Mouse (Mus musculus) heart, embryonic 12.5 days (tissue): ENCODE results near the gene Vps39. TPM values are rescaled to one million over a fixed set of nuclear protein-coding genes. Genes with fewer than 3 reads are reported as not detected.

Experiments used
- ATAC-seq: fragments of 200-750 bp; cut with Nextera tagmentation; 2 replicates; pipeline ENCODE4 v1.8.0; 2017; ENCODE audit warnings: moderate TSS enrichment, moderate library complexity; ENCODE audit not compliant: insufficient number of reproducible peaks, low FRiP score
- H3K27ac ChIP-seq: fragments of 300-500 bp; sonication (generic); 2 replicates; pipeline ENCODE4 v1.5.1; 2016; ENCODE audit warnings: mild to moderate bottlenecking, moderate library complexity; ENCODE audit not compliant: poor library complexity, severe bottlenecking
- H3K27me3 ChIP-seq: fragments of 300-500 bp; sonication (generic); replicated peaks from 2 replicates; pipeline ENCODE4 v1.6.1; 2016; ENCODE audit warnings: mild to moderate bottlenecking, moderate library complexity
- H3K36me3 ChIP-seq: fragments of 300-500 bp; sonication (generic); 2 replicates; pipeline ENCODE4 v1.6.1; 2016; ENCODE audit warnings: mild to moderate bottlenecking, moderate library complexity
- H3K4me1 ChIP-seq: fragments of 300-500 bp; sonication (generic); replicated peaks from 2 replicates; pipeline ENCODE4 v1.6.1; 2016; ENCODE audit warnings: mild to moderate bottlenecking
- H3K4me2 ChIP-seq: fragments of 300-500 bp; sonication (generic); 2 replicates; pipeline ENCODE4 v1.6.1; 2016; ENCODE audit warnings: mild to moderate bottlenecking, moderate library complexity
- H3K4me3 ChIP-seq: fragments of 300-500 bp; sonication (generic); 2 replicates; pipeline ENCODE4 v1.5.1; 2016; ENCODE audit warnings: mild to moderate bottlenecking
- H3K9ac ChIP-seq: fragments of 300-500 bp; sonication (generic); 2 replicates; pipeline ENCODE4 v1.6.1; 2016; ENCODE audit warnings: mild to moderate bottlenecking, moderate library complexity
- H3K9me3 ChIP-seq: fragments of 300-500 bp; sonication (generic); replicated peaks from 2 replicates; pipeline ENCODE4 v1.6.1; 2016; ENCODE audit warnings: mild to moderate bottlenecking, moderate library complexity
- WGBS: fragments of 180-500 bp; shearing (Covaris S2); methylation state at CpG from one replicate; pipeline ENCODE4 v1.1.7; 2016; 5-methylcytosine and 5-hydroxymethylcytosine counted together
- polyA plus RNA-seq: library from polyadenylated mRNA; unstranded; fragments of >200 nt; fragmentation: Nextera tagmentation; extraction: Ambion mirVana; gene quantifications from 2 replicates; pipeline ENCODE4 v1.2.1, GENCODE M21; 2016

Vps39 gene
- polyA plus RNA-seq, 1 experiment from 2014 or later, result 19.9 TPM

- Histone ChIP-seq H3K4me3 (no peak overlapping the region), H3K36me3 (no peaks in the 10 kb centered on the region), H3K4me2 (no peak overlapping the region), H3K4me1 (peaks cover 4% of the 10 kb centered on the region), H3K9me3 (peaks cover 7% of the 10 kb centered on the region; the same call in 1 of the 2 replicates), H3K9ac (no peak overlapping the region), H3K27ac (no peak overlapping the region), H3K27me3 (0 out of 2 replicates have a peak, but pooled peaks cover under 1% of the 10 kb centered on the region)
- no peak for ATAC-seq
- WGBS, result 73% methylated on average over 4 of the region's 4 CpGs
Measured at GRCm38 (mm10) chr2:120299866-120300265, 53.1 kb downstream of the Vps39 start.

- ATAC-seq, result no peak
- Histone ChIP-seq H3K9ac (no peak overlapping the region), H3K4me2 (no peak overlapping the region), H3K27me3 (no peaks in the 10 kb centered on the region), H3K9me3 (peaks cover 1% of the 10 kb centered on the region; the same call in 1 of the 2 replicates), H3K4me3 (no peak overlapping the region), H3K27ac (no peak overlapping the region), H3K4me1 (no peaks in the 10 kb centered on the region), H3K36me3 (no peaks in the 10 kb centered on the region)
- 25% methylated on average over 2 of the region's 2 CpGs for WGBS
Measured at GRCm38 (mm10) chr2:120296160-120296559, 56.8 kb downstream of the Vps39 start.

GRCm38 (mm10) chr2:120291471-120292078, 61.4 kb downstream of the Vps39 start:
- no peak for ATAC-seq
- Histone ChIP-seq H3K36me3 (no peaks in the 10 kb centered on the region), H3K4me1 (no peaks in the 10 kb centered on the region), H3K4me2 (no peak overlapping the region), H3K27ac (no peak overlapping the region), H3K9ac (no peak overlapping the region), H3K27me3 (no peaks in the 10 kb centered on the region), H3K4me3 (no peak overlapping the region), H3K9me3 (no peaks in the 10 kb centered on the region)
- 69% methylated on average over 8 of the region's 9 CpGs for WGBS

GRCm38 (mm10) chr2:120288995-120289394, 63.9 kb downstream of the Vps39 start, which contains the start of gene Pla2g4d:
Gene Pla2g4d, minus strand, starts transcription at chr2:120289197.
- Histone ChIP-seq H3K4me1 (no peaks in the 10 kb centered on the region), H3K9ac (no peak within 1 kb of the TSS), H3K9me3 (no peaks in the 10 kb centered on the region), H3K27me3 (no peaks in the 10 kb centered on the region), H3K4me2 (no peak within 1 kb of the TSS), H3K36me3 (no peaks in the 10 kb centered on the region), H3K27ac (no peak within 1 kb of the TSS), H3K4me3 (no peak within 1 kb of the TSS)
- WGBS, result 74% methylated on average over 5 of the region's 5 CpGs
- ATAC-seq, result no peak

- no peak overlapping the region for H3K4me2 ChIP-seq
- H3K4me3 ChIP-seq, result no peak overlapping the region
- 70% methylated on average over 3 of the region's 3 CpGs for WGBS
- no peaks in the 10 kb centered on the region for H3K36me3 ChIP-seq
- H3K4me1 ChIP-seq, result no peaks in the 10 kb centered on the region
- H3K9me3 ChIP-seq, result no peaks in the 10 kb centered on the region
- no peaks in the 10 kb centered on the region for H3K27me3 ChIP-seq
- no peak overlapping the region for H3K9ac ChIP-seq
- ATAC-seq, result no peak
- no peak overlapping the region for H3K27ac ChIP-seq
Measured at GRCm38 (mm10) chr2:120288401-120288800, 64.5 kb downstream of the Vps39 start.

- no peak overlapping the region for H3K4me3 ChIP-seq
- no peaks in the 10 kb centered on the region for H3K4me1 ChIP-seq
- no peaks in the 10 kb centered on the region for H3K9me3 ChIP-seq
- WGBS, result 67% methylated on average over 4 of the region's 4 CpGs
- no peak overlapping the region for H3K9ac ChIP-seq
- no peak for ATAC-seq
- H3K36me3 ChIP-seq, result no peaks in the 10 kb centered on the region
- no peaks in the 10 kb centered on the region for H3K27me3 ChIP-seq
- H3K27ac ChIP-seq, result no peak overlapping the region
- H3K4me2 ChIP-seq, result no peak overlapping the region
Measured at GRCm38 (mm10) chr2:120285639-120286038, 67.3 kb downstream of the Vps39 start.

GRCm38 (mm10) chr2:120284705-120285104, 68.2 kb downstream of the Vps39 start:
- Histone ChIP-seq H3K9me3 (no peaks in the 10 kb centered on the region), H3K9ac (no peak overlapping the region), H3K4me2 (no peak overlapping the region), H3K36me3 (no peaks in the 10 kb centered on the region), H3K27me3 (no peaks in the 10 kb centered on the region), H3K4me3 (no peak overlapping the region), H3K27ac (no peak overlapping the region), H3K4me1 (no peaks in the 10 kb centered on the region)
- no peak for ATAC-seq

GRCm38 (mm10) chr2:120284094-120284493, 68.8 kb downstream of the Vps39 start:
- no peak for ATAC-seq

GRCm38 (mm10) chr2:120283550-120283949, 69.4 kb downstream of the Vps39 start:
- no peak for ATAC-seq
- WGBS, result 40% methylated on average over 6 of the region's 6 CpGs
- no peak overlapping the region for H3K9ac ChIP-seq

More at GRCm38 (mm10) chr2:120284094-120284493, 68.8 kb downstream of the Vps39 start:
- Histone ChIP-seq H3K9ac (no peak overlapping the region), H3K4me1 (no peaks in the 10 kb centered on the region), H3K4me2 (no peak overlapping the region), H3K27me3 (no peaks in the 10 kb centered on the region), H3K36me3 (no peaks in the 10 kb centered on the region), H3K27ac (no peak overlapping the region), H3K9me3 (no peaks in the 10 kb centered on the region), H3K4me3 (no peak overlapping the region)
- 80% methylated on average over 5 of the region's 5 CpGs for WGBS

GRCm38 (mm10) chr2:120281221-120281620, 71.7 kb downstream of the Vps39 start:
- no peak overlapping the region for H3K9ac ChIP-seq
- no peak overlapping the region for H3K27ac ChIP-seq
- H3K27me3 ChIP-seq, result no peaks in the 10 kb centered on the region
- H3K4me3 ChIP-seq, result no peak overlapping the region
- no peak for ATAC-seq
- no peaks in the 10 kb centered on the region for H3K36me3 ChIP-seq
- H3K4me2 ChIP-seq, result no peak overlapping the region
- H3K4me1 ChIP-seq, result no peaks in the 10 kb centered on the region
- WGBS, result 47% methylated on average over 3 of the region's 3 CpGs
- H3K9me3 ChIP-seq, result no peaks in the 10 kb centered on the region

More at GRCm38 (mm10) chr2:120283550-120283949, 69.4 kb downstream of the Vps39 start:
- H3K27ac ChIP-seq, result no peak overlapping the region
- no peaks in the 10 kb centered on the region for H3K9me3 ChIP-seq
- H3K27me3 ChIP-seq, result no peaks in the 10 kb centered on the region
- H3K4me1 ChIP-seq, result no peaks in the 10 kb centered on the region
- H3K4me2 ChIP-seq, result no peak overlapping the region
- H3K4me3 ChIP-seq, result no peak overlapping the region
- H3K36me3 ChIP-seq, result no peaks in the 10 kb centered on the region

- Histone ChIP-seq H3K27me3 (no peaks in the 10 kb centered on the region), H3K4me1 (no peaks in the 10 kb centered on the region), H3K4me3 (no peak overlapping the region), H3K9ac (no peak overlapping the region), H3K36me3 (no peaks in the 10 kb centered on the region), H3K9me3 (no peaks in the 10 kb centered on the region), H3K27ac (no peak overlapping the region), H3K4me2 (no peak overlapping the region)
- 14% methylated on average over 8 of the region's 8 CpGs for WGBS
- no peak for ATAC-seq
Measured at GRCm38 (mm10) chr2:120279961-120280360, 73.0 kb downstream of the Vps39 start.

GRCm38 (mm10) chr2:120276951-120277350, 76.0 kb downstream of the Vps39 start:
- WGBS, result 72% methylated on average over 4 of the region's 4 CpGs
- Histone ChIP-seq H3K27me3 (no peaks in the 10 kb centered on the region), H3K27ac (no peak overlapping the region), H3K4me3 (no peak overlapping the region), H3K9ac (no peak overlapping the region), H3K4me1 (no peaks in the 10 kb centered on the region), H3K4me2 (no peak overlapping the region), H3K9me3 (no peaks in the 10 kb centered on the region), H3K36me3 (no peaks in the 10 kb centered on the region)
- ATAC-seq, result no peak
